Mouse (Mus musculus): ENCODE data around the gene Tldc1. TPM values are rescaled to one million over a fixed set of nuclear protein-coding genes. Genes with fewer than 3 reads are reported as not detected.
A peak's percentile ranks its signal among the peaks of the same experiment; 100 is the strongest.

Tldc1 gene
- polyA plus RNA-seq, 1 experiment from 2014 or later: 11.0 TPM

- peak; percentile 80 for ATAC-seq
- Histone ChIP-seq H3K4me3 (replicated peaks) (0 out of 2 replicates have a peak overlapping the region, but pooled peaks have one; percentile 6), H3K4me2 (replicated peaks) (peak overlapping the region; percentile 41), H3K4me1 (replicated peaks) (peaks cover 39% of the 10 kb centered on the region), H3K36me3 (no peaks in the 10 kb centered on the region), H3K27me3 (no peaks in the 10 kb centered on the region), H3K27ac (peak overlapping the region; percentile 83), H3K9ac (replicated peaks) (peak overlapping the region; percentile 42; the same call in 1 of the 2 replicates), H3K9me3 (no peaks in the 10 kb centered on the region)
- WGBS: 6% methylated on average over 15 of the region's 15 CpGs
Observed at GRCm38 (mm10) chr8:119798170-119798964, 20.2 kb upstream of the Tldc1 start.

- H3K4me3 ChIP-seq (replicated peaks): no peak overlapping the region
- ATAC-seq: no peak
- no peaks in the 10 kb centered on the region for H3K27me3 ChIP-seq
- H3K4me2 ChIP-seq (replicated peaks): no peak overlapping the region
- H3K9me3 ChIP-seq: no peaks in the 10 kb centered on the region
- no peaks in the 10 kb centered on the region for H3K36me3 ChIP-seq
- peaks cover 49% of the 10 kb centered on the region for H3K4me1 ChIP-seq (replicated peaks)
- no peak overlapping the region for H3K27ac ChIP-seq
- no peak overlapping the region for H3K9ac ChIP-seq (replicated peaks)
- 93% methylated on average over 3 of the region's 3 CpGs for WGBS
Observed at GRCm38 (mm10) chr8:119795651-119796050, 17.4 kb upstream of the Tldc1 start.

DNA sequence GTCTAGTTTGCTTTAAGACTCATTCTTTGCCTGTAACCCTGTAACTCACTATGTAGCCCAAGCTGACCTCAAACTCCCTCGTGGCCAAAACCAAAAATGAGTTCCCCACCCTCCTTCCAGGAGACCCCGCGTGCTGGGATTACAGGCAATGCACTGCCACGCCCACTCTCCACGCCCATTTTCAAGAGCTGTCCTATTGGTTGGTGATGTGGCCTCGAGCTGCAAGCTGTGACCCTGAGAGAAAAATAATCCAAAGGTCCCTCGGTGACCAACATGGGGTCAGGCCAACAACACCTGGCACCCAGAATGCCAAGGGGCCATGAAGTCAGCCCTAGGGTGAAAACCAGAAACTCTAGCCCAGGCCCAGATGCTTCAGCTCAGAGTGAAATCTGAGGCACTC is 16.5 kb upstream of the Tldc1 start:
- Histone ChIP-seq H3K4me1 (replicated peaks) (peaks cover 44% of the 10 kb centered on the region), H3K4me3 (replicated peaks) (no peak overlapping the region), H3K27ac (no peak overlapping the region), H3K4me2 (replicated peaks) (no peak overlapping the region), H3K9me3 (no peaks in the 10 kb centered on the region), H3K36me3 (no peaks in the 10 kb centered on the region), H3K27me3 (no peaks in the 10 kb centered on the region), H3K9ac (replicated peaks) (no peak overlapping the region)
- no peak for ATAC-seq
- WGBS: 45% methylated on average over 7 of the region's 7 CpGs

DNA sequence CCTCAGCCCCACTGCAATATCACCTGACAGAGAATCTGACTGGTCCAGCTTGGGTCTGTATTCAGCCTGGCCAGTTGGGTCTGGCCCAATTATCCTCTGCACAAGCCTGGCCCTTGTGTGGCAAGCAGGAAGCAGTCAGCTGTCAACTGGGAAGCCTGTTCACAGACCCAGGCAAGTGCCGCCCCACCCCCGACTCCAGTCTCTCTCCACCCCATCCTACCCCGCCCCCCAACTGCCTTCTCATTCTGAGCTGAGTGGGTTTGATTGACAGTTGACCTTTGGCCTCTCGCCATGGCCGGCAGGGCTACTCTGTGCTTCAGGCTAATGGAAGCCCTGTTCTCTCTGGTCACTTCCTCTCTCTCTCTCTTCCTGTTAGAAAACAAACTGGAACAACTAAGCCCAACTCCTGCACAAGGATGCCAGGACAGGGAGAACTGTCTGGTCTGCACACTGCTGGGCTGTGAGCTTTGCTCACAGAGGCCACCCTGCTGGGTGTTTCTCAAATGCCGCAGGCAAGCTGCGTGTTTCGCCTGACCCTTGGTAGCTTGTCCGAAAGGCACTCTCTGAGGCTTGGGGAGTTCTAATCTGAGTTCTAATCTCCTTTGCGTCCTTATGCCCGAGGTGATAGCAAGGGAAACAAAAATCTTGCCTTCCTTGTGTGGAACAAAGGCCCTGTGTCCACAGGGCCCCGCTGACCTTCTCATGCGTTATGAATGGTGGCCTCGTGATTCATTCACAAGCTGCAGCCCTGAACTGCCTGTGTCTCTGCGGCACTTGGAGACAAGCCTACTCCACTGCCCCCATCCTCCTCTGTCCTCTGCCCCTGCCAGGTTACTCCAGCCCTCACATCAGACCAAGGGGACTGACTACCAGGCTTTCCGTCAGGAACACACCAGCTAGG is 13.8 kb upstream of the Tldc1 start:
- Histone ChIP-seq H3K4me3 (replicated peaks) (no peak overlapping the region), H3K27ac (peak overlapping the region; percentile 68), H3K27me3 (no peaks in the 10 kb centered on the region), H3K9me3 (no peaks in the 10 kb centered on the region), H3K4me1 (replicated peaks) (peaks cover 46% of the 10 kb centered on the region), H3K36me3 (no peaks in the 10 kb centered on the region), H3K4me2 (replicated peaks) (no peak overlapping the region), H3K9ac (replicated peaks) (no peak overlapping the region; the same call in 1 of the 2 replicates)
- ATAC-seq: peak; percentile 71
- 7% methylated on average over 16 of the region's 16 CpGs for WGBS

DNA sequence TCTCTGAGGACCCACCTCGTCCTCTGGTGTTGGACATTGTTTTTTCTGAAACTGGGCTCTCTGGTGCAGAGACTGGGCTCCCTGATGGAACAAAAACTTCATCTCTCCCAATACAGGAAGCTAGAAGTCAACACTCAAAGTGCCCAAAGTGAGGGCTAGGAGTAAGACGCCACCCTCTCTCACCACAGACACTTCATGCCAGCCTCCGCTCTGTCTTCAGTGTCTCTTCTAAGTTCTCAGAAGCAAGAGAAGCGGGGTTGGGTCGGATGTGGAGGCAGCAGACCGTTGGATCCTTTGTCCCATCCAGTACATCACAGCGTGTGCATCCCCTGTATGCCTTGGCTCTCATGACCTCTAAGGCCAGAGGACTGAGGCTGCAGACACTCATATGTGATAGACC is 11.4 kb upstream of the Tldc1 start:
- no peaks in the 10 kb centered on the region for H3K36me3 ChIP-seq
- no peaks in the 10 kb centered on the region for H3K9me3 ChIP-seq
- H3K27ac ChIP-seq: no peak overlapping the region
- ATAC-seq: no peak
- no peak overlapping the region for H3K4me2 ChIP-seq (replicated peaks)
- no peaks in the 10 kb centered on the region for H3K27me3 ChIP-seq
- H3K4me3 ChIP-seq (replicated peaks): no peak overlapping the region
- WGBS: 80% methylated on average over 7 of the region's 7 CpGs
- no peak overlapping the region for H3K9ac ChIP-seq (replicated peaks)
- peaks cover 60% of the 10 kb centered on the region for H3K4me1 ChIP-seq (replicated peaks)

DNA sequence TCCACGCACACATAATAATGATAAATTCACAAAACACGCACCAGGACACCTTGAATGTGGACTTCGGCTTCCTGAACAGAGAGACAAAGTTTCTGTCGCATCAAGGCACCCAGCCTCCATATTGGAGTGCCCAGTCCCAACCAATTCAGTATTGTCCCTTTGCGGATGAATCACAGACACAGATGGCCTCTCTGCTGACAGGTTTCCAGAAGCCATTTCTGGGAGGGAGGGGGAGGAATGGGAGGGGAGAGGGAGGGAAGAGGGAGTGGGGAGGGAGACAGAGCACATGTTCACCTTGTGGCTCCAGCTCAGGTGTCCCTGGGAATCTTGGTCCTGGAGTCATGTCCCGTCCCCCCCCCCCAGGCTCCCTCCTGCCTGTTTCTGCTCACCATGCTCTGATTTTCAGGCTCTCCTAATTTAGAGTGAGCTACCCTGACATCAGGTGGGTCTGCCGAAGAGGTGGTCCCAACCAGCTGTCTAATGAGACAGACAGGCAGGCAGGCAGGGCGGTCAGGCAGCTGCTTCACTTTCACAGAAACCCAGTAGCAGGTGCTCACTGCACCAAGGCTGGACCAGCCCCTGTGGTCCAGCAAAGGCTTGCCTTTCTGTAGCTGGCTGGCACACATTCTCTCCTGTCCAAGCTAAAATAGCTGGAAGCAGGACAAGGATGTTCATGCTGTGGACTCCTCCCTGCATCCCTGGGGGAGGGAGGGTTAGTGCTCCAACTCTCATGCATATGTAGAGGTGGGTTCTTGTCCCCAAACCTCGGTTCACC is 10.6 kb upstream of the Tldc1 start:
- peaks cover 55% of the 10 kb centered on the region for H3K4me1 ChIP-seq (replicated peaks)
- 74% methylated on average over 9 of the region's 9 CpGs for WGBS
- no peaks in the 10 kb centered on the region for H3K27me3 ChIP-seq
- H3K9me3 ChIP-seq: no peaks in the 10 kb centered on the region
- ATAC-seq: no peak
- H3K9ac ChIP-seq (replicated peaks): no peak overlapping the region
- H3K27ac ChIP-seq: no peak overlapping the region; the same call in 1 of the 2 replicates
- H3K36me3 ChIP-seq: no peaks in the 10 kb centered on the region
- H3K4me2 ChIP-seq (replicated peaks): no peak overlapping the region
- no peak overlapping the region for H3K4me3 ChIP-seq (replicated peaks)

DNA sequence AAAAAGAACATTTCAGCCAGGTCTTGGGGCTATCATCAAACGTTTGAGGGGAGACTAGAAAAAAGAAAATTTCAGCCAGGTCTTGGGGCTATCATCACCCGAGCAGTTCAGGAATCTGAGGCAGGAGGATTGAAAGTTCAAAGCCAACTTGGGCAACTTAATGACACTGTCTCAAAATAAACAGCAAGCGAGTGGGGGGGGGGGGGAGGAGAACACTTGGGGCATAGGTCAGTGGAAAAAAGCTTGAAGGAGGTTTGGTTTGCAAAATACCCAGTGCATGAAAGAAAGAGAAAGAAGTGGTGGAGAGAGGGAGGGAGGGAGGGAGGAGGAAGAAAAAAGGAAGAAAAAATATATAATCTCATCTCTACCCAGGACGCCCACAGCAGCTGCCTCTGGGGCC is 9.1 kb upstream of the Tldc1 start:
- H3K27ac ChIP-seq: no peak overlapping the region
- ATAC-seq: no peak
- H3K4me2 ChIP-seq (replicated peaks): no peak overlapping the region
- peaks cover 52% of the 10 kb centered on the region for H3K4me1 ChIP-seq (replicated peaks)
- H3K9me3 ChIP-seq: no peaks in the 10 kb centered on the region
- H3K27me3 ChIP-seq: no peaks in the 10 kb centered on the region
- H3K9ac ChIP-seq (replicated peaks): no peak overlapping the region; the same call in 1 of the 2 replicates
- 54% methylated on average over 4 of the region's 4 CpGs for WGBS
- H3K36me3 ChIP-seq: no peaks in the 10 kb centered on the region
- no peak overlapping the region for H3K4me3 ChIP-seq (replicated peaks)

- Histone ChIP-seq H3K27ac (no peak overlapping the region), H3K4me1 (replicated peaks) (peaks cover 47% of the 10 kb centered on the region), H3K27me3 (no peaks in the 10 kb centered on the region), H3K4me3 (replicated peaks) (no peak overlapping the region), H3K9me3 (no peaks in the 10 kb centered on the region), H3K9ac (replicated peaks) (no peak overlapping the region), H3K36me3 (no peaks in the 10 kb centered on the region), H3K4me2 (replicated peaks) (no peak overlapping the region)
- 92% methylated on average over 3 of the region's 3 CpGs for WGBS
- ATAC-seq: no peak
Observed at GRCm38 (mm10) chr8:119786871-119787270, 8.7 kb upstream of the Tldc1 start.

DNA sequence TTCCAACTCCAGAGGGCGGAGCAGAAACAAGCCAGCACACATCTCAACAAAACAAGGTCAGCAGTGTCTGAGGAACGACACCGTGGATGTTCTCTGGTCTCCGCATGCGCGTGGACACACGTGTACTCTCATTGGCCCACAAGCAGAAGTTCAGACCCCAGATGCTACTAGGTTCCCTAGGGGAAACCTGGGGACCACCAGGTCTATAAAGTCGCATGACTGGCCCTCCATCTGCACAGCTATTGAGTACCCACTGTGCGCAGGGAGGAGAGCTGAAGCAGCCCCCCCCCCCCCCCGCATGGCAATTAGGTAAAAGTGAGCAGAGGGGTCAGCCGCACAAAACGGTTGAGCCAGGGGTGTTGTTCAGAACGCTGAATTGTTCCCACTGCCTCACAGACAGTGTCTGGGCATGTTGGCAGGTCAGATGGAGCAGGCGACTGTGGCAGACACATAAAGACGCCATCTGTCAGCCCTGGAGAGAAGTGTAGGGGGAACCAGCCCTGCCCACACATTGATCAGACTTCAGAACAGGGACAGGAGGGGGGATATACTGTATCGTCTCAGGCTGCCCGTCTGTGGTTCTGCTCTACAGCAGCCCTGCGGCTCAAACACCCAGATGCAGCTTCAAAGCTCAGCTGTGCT is 7.7 kb upstream of the Tldc1 start:
- no peak overlapping the region for H3K9ac ChIP-seq (replicated peaks)
- H3K36me3 ChIP-seq: no peaks in the 10 kb centered on the region
- no peak overlapping the region for H3K4me3 ChIP-seq (replicated peaks)
- H3K4me2 ChIP-seq (replicated peaks): no peak overlapping the region
- peak; percentile 58 for ATAC-seq
- no peaks in the 10 kb centered on the region for H3K9me3 ChIP-seq
- peak overlapping the region; percentile 52 for H3K27ac ChIP-seq
- WGBS: 39% methylated on average over 18 of the region's 18 CpGs
- H3K27me3 ChIP-seq: no peaks in the 10 kb centered on the region
- H3K4me1 ChIP-seq (replicated peaks): peaks cover 37% of the 10 kb centered on the region

DNA sequence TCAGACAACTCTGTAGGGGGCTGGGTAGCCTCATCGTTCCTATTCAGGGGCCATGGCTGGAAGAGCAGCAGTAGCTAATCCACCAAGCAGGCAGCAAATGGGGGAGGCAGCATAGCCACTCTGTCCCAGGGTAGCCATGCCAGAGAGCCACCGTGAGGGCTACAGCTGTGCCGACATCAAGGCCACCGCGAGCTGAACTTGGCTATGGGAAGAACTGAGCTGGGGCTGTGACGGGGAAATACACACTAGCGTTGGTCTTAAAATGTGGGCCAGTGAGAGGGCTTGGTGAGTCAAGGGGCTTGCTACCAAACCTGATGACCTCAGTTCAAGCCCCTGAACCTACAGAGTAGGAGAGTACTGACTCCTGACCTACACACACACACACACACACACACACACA is 6.5 kb upstream of the Tldc1 start:
- Histone ChIP-seq H3K9ac (replicated peaks) (no peak overlapping the region), H3K27ac (no peak overlapping the region)
- WGBS: 45% methylated on average over 7 of the region's 7 CpGs

GRCm38 (mm10) chr8:119784141-119784574 is 5.9 kb upstream of the Tldc1 start:
- H3K4me3 ChIP-seq (replicated peaks): no peak overlapping the region
- peaks cover 26% of the 10 kb centered on the region for H3K4me1 ChIP-seq (replicated peaks)
- no peaks in the 10 kb centered on the region for H3K27me3 ChIP-seq
- WGBS: 48% methylated on average over 9 of the region's 9 CpGs
- no peak overlapping the region for H3K27ac ChIP-seq
- H3K4me2 ChIP-seq (replicated peaks): no peak overlapping the region
- no peaks in the 10 kb centered on the region for H3K9me3 ChIP-seq
- no peak overlapping the region for H3K9ac ChIP-seq (replicated peaks)
- no peaks in the 10 kb centered on the region for H3K36me3 ChIP-seq
- no peak for ATAC-seq

More for the DNA sequence above, 6.5 kb upstream of the Tldc1 start:
- ATAC-seq: no peak
- Histone ChIP-seq H3K27me3 (no peaks in the 10 kb centered on the region), H3K36me3 (no peaks in the 10 kb centered on the region), H3K9me3 (no peaks in the 10 kb centered on the region), H3K4me3 (replicated peaks) (no peak overlapping the region), H3K4me1 (replicated peaks) (peaks cover 31% of the 10 kb centered on the region), H3K4me2 (replicated peaks) (no peak overlapping the region)

Data from midbrain, embryonic 13.5 days (tissue).